Mouse (Mus musculus) bone marrow macrophage, adult 2 months (primary cell): ENCODE measurements around the gene Coasy. TPM values are rescaled to one million over a fixed set of nuclear protein-coding genes. Genes with fewer than 3 reads are reported as not detected.

Experiments used
- H3K27ac ChIP-seq: 2 replicates; pipeline ENCODE4 v1.5.1; 2012; ENCODE audit warnings: low read depth, low read length; ENCODE audit not compliant: insufficient read depth
- H3K4me1 ChIP-seq: 2 replicates; pipeline ENCODE4 v1.6.1; 2012; ENCODE audit warnings: low read length; ENCODE audit not compliant: control insufficient read depth, insufficient read depth
- H3K4me3 ChIP-seq: 2 replicates; pipeline ENCODE4 v1.5.1; 2012; ENCODE audit warnings: mild to moderate bottlenecking, low read length, moderate library complexity; ENCODE audit not compliant: insufficient read depth
- CTCF ChIP-seq: IDR thresholded peaks from 2 replicates; pipeline ENCODE4 v1.5.1; 2012; ENCODE audit warnings: low read depth, mild to moderate bottlenecking, low read length, moderate library complexity
- POLR2A ChIP-seq: IDR thresholded peaks from 2 replicates; pipeline ENCODE4 v1.6.1; 2012; ENCODE audit warnings: mild to moderate bottlenecking, low read depth, low read length, borderline replicate concordance
- polyA plus RNA-seq: library from polyadenylated mRNA; stranded (reverse); fragments of >200 nt; gene quantifications from 2 replicates; pipeline ENCODE4 v1.2.4, GENCODE M21; 2012; ENCODE audit not compliant: missing spikeins, insufficient read depth, insufficient read length

Gene Coasy
- polyA plus RNA-seq, 1 experiment, result 19.6 TPM

- H3K4me3 ChIP-seq, result no peak overlapping the region
- H3K27ac ChIP-seq, result no peak overlapping the region
- no peak for TF ChIP-seq CTCF
- TF ChIP-seq POLR2A, result no peak
- H3K4me1 ChIP-seq, result peaks cover 32% of the 10 kb centered on the region
These were observed 3.4 kb downstream of the Coasy start for GRCm38 (mm10) chr11:101085617-101086322.

DNA sequence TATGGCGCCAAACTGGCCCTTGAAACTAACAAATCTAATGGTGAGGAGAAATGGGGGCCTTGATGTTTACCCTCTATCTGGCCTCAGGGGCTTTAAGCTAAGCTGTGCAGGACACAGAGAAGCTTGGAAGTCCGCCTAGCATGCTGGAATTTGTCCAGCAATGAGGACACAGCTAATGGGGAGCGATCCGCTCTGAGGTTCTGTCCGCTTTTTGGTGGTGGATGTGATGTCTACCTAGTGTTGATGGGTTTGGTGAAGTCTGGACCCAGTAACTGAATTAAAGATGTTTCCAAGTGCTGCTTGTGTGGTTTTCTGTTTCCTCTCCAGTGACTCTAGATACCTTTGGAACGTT lies 3.9 kb downstream of the Coasy start:
- Histone ChIP-seq H3K27ac (peak overlapping the region; percentile 53), H3K4me3 (peak overlapping the region; percentile 80), H3K4me1 (peaks cover 27% of the 10 kb centered on the region)
- no peak for TF ChIP-seq CTCF
- no peak for TF ChIP-seq POLR2A

GRCm38 (mm10) chr11:101086756-101087681 lies 4.7 kb downstream of the Coasy start, which contains the start of gene Mlx:
TSS of gene Mlx (plus strand) at chr11:101087277.
- peaks cover 26% of the 10 kb centered on the region for H3K4me1 ChIP-seq
- TF ChIP-seq CTCF (no peak), POLR2A (no peak)
- peak within 1 kb of the TSS; percentile 53 for H3K27ac ChIP-seq
- H3K4me3 ChIP-seq, result peak within 1 kb of the TSS; percentile 80

- Histone ChIP-seq H3K27ac (no peak overlapping the region), H3K4me1 (peaks cover 26% of the 10 kb centered on the region), H3K4me3 (peak overlapping the region; percentile 80)
- TF ChIP-seq CTCF, result no peak
- TF ChIP-seq POLR2A, result no peak
These were observed 5.3 kb downstream of the Coasy start for GRCm38 (mm10) chr11:101087682-101088055.

GRCm38 (mm10) chr11:101089931-101090330 lies 7.6 kb downstream of the Coasy start:
- Histone ChIP-seq H3K4me1 (peaks cover 24% of the 10 kb centered on the region), H3K4me3 (no peak overlapping the region), H3K27ac (no peak overlapping the region)
- TF ChIP-seq CTCF (no peak), POLR2A (no peak)

- TF ChIP-seq CTCF (no peak), POLR2A (no peak)
- H3K4me1 ChIP-seq, result peaks cover 6% of the 10 kb centered on the region; the same call in 1 of the 2 replicates
- no peak overlapping the region for H3K27ac ChIP-seq
- H3K4me3 ChIP-seq, result peak overlapping the region; percentile 96
These were observed 12.6 kb downstream of the Coasy start for GRCm38 (mm10) chr11:101094930-101095313.

GRCm38 (mm10) chr11:101095314-101096024 lies 13.1 kb downstream of the Coasy start, which contains the start of gene Psmc3ip:
TSS of gene Psmc3ip (minus strand) at chr11:101095436.
- Histone ChIP-seq H3K4me3 (peak within 1 kb of the TSS; percentile 96), H3K4me1 (peaks cover 6% of the 10 kb centered on the region; the same call in 1 of the 2 replicates), H3K27ac (peak within 1 kb of the TSS; percentile 93)
- TF ChIP-seq CTCF (peak; percentile 94), POLR2A (no peak)

DNA sequence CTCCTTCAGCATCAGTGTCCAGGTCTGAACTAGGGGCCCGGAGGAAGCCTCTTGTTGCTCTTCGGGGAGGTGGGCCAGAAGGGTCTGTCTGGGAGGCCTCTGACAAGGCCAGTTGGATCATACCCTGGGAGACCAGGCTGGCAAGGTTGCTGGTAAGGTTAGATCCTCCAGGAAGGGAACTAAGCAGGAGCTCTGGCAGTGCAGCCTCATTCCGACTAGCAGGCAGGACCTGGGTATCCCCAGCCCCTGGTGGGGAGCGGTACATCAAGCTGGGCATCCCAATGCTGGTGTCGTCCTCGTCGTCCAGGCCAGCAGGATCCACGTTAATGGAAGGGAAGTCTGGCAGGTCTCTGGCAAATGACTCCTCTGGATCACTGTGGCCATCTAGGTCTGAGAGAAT lies 15.9 kb downstream of the Coasy start:
- Histone ChIP-seq H3K4me1 (peaks cover 6% of the 10 kb centered on the region; the same call in 1 of the 2 replicates), H3K4me3 (no peak overlapping the region), H3K27ac (no peak overlapping the region)
- no peak for TF ChIP-seq POLR2A
- TF ChIP-seq CTCF, result no peak

GRCm38 (mm10) chr11:101103011-101103410 lies 20.6 kb downstream of the Coasy start:
- TF ChIP-seq CTCF (no peak), POLR2A (no peak)
- H3K4me3 ChIP-seq, result no peak overlapping the region

More at GRCm38 (mm10) chr11:101103011-101103410, 20.6 kb downstream of the Coasy start:
- no peaks in the 10 kb centered on the region for H3K4me1 ChIP-seq
- H3K27ac ChIP-seq, result no peak overlapping the region
